Mouse (Mus musculus) layer of hippocampus, postnatal 14 days (tissue): Measurements from ENCODE around the gene Uhrf1. TPM values are rescaled to one million over a fixed set of nuclear protein-coding genes. Genes with fewer than 3 reads are reported as not detected.

Source experiments
- DNase-seq, 2 experiments: peaks; one replicate each; pipeline ENCODE4 v3.0.0; 2021 to 2022; ENCODE audit warnings: low spot score in 2 of 2, mixed read lengths in 1 of 2
- total RNA-seq, 2 experiments: library from RNA; stranded (reverse); gene quantifications; 2 replicates each; pipeline ENCODE4 v1.2.3; 2021

The Uhrf1 gene
- total RNA-seq, 2 experiments from 2014 or later: 2.4 to 5.0 TPM

DNA sequence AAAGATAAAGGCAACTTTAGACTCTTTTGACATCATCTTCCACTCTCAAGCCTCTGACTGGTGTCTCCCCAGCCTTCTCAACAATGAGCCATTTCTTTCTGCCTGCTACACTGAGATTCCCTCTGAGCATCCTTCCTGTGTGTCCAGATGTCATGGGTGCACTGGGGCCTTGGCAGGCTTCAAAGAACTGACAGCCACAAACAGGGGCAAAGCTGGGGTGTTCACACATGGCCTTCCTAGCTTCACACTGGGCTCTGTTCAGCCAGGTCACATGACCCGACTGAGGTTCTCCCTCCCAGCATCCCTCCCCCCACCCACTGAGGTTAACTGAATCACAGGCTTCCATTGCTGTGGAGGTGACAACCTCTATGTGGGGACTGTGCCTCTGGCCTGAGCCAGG lies 6.9 kb upstream of the Uhrf1 start:
- no peak for DNase-seq

DNA sequence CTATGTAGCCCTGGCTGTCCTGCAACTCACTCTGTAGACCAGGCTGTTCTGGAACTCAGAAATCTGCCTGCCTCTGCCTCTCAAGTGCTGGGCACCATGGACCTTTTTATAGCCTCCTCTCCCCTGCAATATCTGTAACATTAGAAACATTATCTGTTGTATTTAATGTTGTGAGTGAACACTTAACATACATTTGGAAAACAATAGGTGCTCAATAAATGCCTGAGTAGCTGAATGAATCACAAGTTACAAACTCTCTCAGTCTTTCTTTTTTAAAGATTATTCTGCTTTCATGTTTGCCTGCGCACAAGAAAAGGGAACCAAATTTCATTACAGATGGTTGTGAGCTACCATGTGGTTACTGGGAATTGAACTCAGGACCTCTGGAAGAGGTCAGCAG lies 4.9 kb upstream of the Uhrf1 start:
- DNase-seq: no peak

GRCm38 (mm10) chr17:56300186-56300585 lies 2.9 kb upstream of the Uhrf1 start, which contains the start of gene Arrdc5:
TSS of gene Arrdc5 (minus strand) at chr17:56300286.
- no peak for DNase-seq

DNA sequence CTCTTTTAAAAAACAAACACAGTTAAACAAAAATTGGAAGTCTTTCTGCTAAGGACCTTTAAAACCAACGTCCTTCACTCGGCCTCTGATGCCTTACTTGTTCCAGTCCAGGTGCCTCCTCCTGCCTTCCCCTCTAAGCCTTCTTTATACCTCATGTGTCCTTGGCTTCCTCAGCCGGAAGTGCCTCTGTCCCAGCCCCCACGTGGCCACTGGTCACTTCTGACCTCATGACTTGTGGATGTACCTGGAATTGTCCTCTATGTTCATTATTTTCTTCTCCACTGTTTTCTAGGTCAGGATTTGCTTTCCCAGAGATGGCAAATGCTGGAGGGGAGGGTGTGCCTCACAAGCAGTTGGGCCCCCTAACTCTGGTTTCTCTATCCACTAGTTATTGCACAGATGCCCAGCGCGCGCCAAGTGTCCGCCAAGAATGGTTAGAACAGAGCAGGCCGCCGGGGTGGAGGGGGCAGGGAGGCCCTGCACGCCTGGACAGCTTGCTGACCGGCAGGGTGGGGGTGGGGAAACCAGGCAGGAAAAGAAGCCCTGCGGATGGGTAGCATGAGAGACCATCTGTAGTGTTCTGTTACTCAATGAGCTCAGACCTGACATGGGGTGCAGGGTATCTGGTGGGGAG lies 641 bp upstream of the Uhrf1 start:
- no peak for DNase-seq

DNA sequence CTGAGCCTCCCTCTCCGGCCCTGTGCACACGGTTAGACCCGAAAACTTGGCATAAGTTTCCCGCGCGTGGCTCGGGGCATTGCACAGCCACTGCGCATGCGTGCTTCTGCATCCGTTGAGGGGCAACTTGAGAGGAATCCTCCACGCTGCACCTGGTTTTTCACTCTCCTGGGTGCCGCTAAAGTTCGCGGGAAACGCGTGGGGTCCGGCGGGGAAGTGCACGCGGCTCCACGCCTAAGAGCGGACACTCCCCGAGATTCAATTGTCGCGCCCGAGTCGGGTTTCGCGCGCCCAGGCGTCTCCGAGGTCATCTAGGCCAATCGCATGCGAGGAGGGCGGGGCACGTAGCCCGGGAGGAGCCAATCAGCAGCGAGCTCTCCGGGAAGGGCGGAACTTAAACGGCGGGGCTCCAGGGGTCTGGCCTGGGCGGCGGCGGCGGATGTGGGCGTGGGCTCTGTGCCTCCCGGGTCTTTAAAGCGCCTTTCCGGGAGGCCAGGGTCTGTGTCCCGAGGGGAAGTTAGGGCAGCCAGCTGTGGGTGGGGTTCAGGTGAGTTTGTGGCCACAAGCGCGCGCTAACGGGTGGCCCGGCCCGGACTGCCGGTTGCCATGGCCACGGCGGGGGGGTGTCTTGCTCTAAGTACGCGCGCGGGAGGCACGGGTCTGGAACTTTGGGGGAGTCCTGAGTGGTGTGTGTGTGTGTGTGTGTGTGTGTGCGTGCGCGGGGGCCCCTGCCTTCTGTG lies 896 bp downstream of the Uhrf1 start:
- peak; percentile 91 to 93 for DNase-seq

- DNase-seq: no peak
Measured at GRCm38 (mm10) chr17:56304718-56305117, 1.6 kb downstream of the Uhrf1 start.

- no peak for DNase-seq
Measured at GRCm38 (mm10) chr17:56305156-56305555, 2.0 kb downstream of the Uhrf1 start.

DNA sequence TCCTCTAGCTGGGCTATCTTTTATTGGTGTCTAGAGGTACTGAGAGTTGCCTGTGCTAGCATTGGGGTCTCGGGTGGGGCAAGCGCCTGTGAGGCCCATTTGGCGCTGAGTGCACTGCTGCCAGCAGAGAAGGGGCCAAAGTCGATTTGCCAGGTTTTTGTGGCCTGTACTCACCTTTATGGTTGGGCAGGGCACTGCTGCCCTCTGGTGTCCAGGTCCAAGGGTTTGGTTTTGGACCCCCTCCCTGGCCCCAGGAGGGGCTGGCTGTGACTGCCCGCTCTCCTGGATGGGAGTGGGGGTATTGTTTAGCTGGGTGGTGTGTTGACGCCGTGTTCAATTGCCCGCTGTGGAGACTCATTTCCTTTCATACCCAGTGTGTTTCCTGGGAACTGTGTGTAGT lies 2.7 kb downstream of the Uhrf1 start:
- DNase-seq: no peak

DNA sequence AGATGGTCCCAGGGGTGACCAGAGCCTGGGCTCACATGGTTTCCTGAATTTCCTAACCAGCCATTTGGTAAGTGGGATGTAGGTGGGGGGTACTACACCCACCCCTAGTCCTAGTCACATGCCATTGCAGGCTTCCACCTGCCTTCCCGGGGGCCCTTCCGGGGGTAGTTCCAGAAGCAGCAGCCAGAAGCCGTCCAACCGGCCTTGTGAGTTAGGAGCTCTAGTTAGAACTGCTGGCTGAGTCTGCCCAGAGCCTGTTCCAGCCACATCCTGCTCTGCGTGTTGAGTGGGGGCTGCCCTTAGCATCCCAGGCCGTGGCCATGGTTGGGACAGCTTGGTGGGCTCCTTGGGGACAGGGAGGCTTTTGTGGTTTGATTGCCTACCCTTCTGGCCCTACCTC lies 5.0 kb downstream of the Uhrf1 start:
- DNase-seq: no peak

- DNase-seq: no peak
Measured at GRCm38 (mm10) chr17:56309191-56309945, 6.2 kb downstream of the Uhrf1 start.

- DNase-seq: no peak
Measured at GRCm38 (mm10) chr17:56324419-56324818, 21.3 kb downstream of the Uhrf1 start.

DNA sequence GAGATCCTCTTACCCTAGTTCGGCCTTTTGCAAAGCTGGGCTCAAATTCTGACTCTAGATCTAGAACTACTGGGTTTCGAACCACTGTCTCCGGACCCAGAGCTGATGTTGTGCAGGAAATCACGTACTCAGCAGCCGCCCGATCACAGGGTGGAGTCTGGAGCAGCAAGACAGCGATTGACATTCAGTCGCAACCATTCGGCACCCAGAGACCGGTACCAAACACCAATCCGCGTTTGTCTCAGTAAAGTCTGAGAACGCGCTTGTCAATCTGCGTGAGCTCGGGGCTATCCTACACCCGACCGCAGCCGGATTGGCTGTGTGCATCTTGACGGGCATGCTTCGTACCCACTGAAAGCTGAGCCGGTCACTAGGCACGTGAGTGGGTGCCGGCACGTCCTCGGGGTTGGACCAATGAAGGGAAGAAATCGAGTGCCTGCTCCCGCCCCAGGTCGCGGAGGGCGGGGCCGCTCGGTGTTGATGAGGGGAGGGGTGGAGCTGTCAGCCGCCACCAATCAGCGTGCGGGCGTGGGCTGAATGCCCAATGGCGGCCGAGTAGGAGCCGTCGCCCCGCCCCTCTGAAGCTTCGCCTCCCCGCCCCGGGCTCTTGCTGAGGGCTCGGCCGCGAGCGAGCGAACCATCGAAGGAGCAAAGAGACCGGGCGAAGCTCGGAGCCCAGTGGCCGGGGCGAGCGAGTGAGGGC lies 22.5 kb downstream of the Uhrf1 start, which contains the start of gene Kdm4b:
Gene Kdm4b (plus strand): TSS at position 613 of the 703 bp plus-strand sequence.
- peak; percentile 97 to 99 for DNase-seq

- DNase-seq: peak in 1 of 2 experiments; percentile 28
Measured at GRCm38 (mm10) chr17:56326153-56327147, 23.3 kb downstream of the Uhrf1 start.

DNA sequence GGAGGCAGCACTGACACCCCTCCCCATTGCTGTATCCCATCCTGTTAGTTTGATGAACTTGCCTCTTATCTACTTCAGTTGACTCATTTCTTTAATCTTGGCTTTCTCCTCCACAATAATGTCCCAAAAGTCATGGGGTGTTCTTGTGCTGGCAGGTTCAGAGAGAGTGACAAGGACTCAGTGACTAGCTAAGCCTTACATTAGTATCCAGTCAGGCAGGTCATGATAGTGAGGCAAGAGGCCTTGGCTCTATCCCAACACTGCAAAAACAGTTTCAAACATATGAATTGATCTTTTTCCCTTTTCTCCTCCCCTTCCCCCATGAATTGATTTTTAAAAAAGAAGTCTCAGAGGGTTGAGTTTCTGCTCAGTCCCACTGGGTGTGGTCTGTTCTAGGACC lies 26.1 kb downstream of the Uhrf1 start:
- DNase-seq: no peak

DNA sequence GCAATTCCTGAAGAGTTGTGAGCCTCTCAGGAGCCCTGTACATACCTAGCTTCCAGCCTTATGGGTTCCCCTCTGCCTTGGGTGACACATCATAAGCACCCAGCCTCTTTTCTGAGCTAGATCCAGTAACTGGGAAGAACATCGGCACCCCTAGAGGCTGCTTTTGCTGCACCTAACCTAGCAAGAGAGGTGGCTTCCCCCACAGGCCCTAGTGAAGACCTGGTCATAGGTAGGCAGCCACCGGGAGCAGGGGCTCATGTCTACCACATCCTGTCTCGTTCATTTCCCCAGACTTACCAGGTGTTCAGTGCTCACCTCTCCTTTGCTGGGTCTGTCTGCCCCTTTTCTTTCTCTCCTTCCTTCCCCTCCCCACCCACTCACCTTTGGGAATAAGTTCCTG lies 27.2 kb downstream of the Uhrf1 start:
- DNase-seq: no peak

- no peak for DNase-seq
Measured at GRCm38 (mm10) chr17:56331256-56331655, 28.1 kb downstream of the Uhrf1 start.

DNA sequence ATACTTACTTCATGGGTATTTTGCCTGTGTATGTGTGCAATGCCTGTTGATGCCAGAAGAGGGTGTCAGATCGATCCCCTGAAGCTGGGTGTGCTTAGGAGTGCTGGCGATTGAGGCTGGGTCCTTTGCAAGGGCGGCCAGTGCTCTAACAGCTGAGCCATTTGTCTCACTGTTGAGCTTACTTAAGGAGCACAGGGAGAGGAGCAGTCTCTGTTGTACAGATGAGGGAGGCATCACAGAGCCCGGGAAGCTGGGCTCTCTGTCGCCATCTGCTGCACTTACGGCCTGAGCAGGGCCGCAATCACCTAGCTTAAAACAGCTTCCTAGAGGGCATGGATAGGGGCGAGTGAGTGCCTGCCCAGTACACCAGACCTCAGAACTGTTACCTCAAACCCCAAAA lies 29.9 kb downstream of the Uhrf1 start:
- no peak for DNase-seq

- DNase-seq: peak; percentile 57 to 60
Measured at GRCm38 (mm10) chr17:56337190-56337589, 34.1 kb downstream of the Uhrf1 start.

DNA sequence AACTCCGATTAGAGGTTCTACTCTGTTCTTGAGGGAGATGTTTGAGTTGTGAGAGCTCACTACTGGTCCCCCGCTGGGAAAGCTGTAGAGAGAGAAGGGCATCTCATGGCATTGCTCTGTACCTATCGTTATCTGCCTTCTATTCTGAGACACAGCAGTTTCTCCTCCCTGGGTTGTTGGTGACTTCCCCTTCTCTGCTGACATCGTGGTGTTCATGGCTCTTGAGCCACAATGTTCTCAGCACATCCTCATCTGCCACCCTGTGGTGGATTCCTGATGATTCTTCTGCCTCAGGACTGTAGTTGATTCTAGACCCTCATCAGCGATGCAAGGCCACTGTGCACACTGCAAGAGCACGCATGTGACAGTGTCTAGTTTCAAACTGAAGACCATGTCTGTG lies 34.7 kb downstream of the Uhrf1 start:
- no peak for DNase-seq

- DNase-seq: no peak
Measured at GRCm38 (mm10) chr17:56338909-56339308, 35.8 kb downstream of the Uhrf1 start.
